Mouse (Mus musculus): ENCODE data around the gene Slc26a1.
"Not testable (repeated sequence)": the region's sequence is repeated elsewhere in the genome, so short reads cannot be mapped to it uniquely, and the experiment has no call there.

Gene Slc26a1

DNA sequence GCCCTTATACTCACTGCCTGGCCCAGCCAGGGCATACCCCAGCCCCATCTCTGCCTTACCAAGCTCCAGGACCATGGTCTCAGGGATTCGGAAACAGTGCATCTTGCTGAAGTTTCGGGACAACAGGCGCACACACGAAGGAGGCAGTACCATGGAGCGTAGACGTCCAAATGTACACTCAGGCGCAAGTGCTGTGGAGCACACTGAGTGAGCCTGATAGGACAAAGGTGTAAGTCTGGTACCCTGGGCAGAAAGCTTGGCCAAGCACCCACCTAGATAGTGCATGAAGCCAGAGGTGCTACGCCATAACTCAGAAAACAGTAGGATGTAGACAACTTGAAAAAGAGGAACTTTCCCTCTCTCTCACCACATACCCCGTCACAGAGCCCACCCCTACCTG lies 20.0 kb downstream of the Slc26a1 start:
- DNase-seq = no peak

DNA sequence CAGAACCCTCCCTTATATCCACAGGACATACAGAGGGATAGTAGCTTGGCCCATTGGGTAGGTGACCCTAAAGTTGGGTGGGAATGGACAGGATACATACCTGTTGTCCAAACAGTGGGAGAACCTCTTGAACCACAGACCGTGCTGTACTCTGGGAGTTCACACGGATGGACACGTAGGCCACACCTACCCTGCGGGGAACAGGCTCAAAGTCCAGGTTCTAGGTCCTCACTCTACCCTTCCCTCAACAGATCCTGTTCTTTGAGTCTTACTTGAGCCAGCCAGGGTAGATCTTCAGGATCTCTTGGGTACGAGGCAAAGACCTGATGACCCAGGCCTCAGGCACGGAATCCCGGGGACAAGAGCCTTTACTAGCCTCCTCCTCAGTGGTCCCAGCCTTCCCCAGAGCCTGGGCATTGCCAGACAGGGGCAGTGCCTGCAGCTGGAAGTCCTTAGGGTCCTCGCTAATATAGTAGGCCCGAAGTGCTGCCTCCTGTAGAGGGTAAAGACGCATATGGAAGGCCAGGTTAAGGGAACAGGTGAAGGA lies 20.9 kb downstream of the Slc26a1 start:
- no peak for DNase-seq

DNA sequence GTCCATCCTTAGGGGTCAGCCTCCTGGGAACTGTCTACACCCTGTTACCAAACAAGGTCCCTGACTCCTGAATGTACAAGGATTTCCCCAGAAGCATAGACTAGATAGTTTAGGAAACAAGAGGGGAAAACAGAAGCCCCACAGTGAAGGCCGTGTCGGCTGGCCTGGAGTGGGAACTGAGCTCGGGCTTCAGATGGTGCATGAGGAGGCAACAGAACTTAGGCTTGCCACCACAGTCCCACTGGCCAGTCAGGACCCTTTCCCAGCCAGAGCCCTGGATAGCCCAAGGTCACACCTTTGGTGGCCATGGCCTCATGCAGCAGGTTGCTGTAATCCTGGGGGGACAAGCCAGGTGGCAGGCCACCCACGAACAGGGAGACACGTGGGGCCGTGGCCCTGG lies 22.0 kb downstream of the Slc26a1 start:
- no peak for DNase-seq

DNA sequence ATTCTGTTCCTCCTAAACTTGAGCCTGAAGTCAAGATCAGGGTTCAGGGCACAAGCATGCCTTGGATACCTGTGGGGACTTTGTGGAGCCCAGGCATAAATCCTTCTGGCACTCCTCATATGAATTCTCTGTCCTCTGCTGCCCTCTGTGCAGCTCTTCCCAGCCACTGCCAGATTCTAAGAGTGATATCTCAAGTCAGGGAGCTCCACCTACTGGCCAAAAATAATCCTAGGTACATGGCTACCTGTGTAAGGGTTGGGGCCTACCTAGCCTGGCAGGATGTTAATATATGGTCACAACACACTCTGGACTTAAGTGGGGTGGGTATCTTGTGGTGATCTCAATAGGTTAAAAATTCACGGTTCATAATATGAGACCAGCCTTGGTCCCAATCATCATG lies 23.5 kb downstream of the Slc26a1 start:
- DNase-seq = peak; percentile 81

DNA sequence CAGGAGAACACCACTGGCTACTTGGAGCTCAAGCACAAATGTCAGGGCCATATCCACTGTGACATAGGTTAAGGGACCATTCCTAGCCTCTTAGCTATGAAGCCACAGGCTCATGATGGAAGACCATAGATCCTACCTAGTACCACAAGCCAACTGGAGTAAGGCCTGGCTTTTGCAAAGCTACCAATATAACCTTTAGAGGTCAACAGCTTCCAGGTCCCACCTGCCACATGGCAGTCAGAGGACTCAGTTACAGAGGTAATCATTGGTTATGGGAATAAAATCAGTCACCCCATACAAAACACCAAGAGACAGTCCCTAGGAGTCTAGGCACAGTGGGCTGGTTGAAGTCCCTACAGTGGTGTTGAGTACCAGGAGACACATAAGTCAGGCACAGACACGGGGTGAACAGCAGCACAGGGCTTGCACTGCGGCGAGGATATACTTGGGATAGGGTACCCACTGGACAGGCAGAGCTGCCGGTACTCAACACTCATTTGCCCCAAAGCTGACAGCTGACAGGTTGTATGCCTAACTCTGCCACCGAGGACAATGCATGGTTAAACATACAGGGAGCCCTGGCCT lies 24.1 kb downstream of the Slc26a1 start:
- no peak for DNase-seq

DNA sequence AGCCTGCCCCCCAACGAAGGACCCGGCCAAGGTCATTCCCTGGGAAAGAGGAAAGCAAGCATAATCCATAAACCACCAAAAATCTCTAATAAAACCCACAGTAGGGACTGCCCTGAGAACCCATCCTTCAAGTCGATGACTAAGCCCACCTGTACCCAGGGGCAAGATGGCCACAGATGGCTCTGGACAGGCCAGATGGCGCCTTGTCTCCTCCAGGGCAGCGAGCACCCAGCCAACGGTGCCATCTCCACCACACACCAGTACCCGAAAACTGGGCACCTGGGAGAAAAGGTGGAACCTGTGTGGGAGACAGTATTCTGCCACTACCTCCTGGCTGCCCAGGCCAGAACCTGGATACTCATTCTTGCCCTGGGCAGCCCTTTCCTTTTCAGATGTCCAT lies 25.0 kb downstream of the Slc26a1 start:
- no peak for DNase-seq

DNA sequence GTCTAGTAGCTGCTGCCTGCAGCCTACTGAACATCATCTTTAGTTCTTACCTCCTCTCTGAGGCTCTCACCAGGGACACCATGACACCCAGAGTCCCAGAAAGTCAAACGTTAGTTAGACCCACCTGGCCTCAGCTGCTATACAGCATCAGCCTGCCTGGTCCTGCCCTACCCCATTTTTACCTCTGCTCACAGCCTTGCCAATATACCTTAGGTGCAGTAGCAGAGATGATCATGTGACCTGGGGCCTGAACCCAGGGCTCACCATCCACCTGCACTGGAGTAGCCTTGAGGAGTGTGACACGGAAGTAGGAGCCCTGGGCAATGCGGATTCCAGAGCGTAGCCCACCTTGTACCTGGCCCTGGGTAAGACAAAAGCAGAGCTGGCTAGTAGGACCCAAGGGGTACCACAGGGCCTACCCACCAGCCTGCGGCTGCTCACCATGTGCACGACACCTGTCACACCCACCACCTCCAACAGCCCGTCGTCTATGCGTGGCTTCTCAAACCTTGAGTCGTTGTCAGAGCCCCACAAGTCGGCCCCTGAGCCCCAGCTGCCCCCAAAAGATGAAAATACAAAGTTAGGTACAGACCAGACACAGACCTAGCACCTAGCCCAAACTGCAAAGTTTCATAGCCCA lies 26.3 kb downstream of the Slc26a1 start:
- DNase-seq = no peak

DNA sequence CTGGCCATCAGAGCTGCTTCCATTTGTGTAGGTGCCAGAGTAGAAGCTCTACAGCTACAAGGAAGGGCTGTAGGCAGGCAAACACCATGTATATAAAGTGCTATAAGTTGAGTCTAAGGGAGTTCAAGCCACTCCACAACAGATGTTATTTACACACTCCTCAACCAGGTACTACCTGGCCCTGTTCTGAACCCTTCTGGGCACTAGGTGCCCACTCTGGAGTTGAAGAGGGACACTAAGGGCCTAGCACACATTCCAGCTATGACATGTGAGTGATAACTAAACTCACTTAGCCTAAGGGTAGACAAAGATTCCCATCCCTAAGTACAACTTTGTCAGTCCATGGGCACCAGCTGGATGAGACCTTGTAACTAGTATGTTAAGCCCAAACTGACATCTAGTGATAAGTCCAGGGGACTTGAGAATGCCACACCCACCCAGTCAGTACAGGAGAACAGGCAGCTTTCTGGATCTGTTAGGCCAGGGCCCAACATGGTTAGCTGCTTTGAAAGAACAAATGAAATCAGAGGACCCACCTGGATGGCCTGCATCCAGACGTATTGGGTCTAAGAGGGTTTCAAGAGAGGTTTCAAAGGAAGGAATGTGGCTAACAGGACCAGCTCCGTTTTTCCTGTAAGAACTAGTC lies 27.4 kb downstream of the Slc26a1 start:
- no peak for DNase-seq

DNA sequence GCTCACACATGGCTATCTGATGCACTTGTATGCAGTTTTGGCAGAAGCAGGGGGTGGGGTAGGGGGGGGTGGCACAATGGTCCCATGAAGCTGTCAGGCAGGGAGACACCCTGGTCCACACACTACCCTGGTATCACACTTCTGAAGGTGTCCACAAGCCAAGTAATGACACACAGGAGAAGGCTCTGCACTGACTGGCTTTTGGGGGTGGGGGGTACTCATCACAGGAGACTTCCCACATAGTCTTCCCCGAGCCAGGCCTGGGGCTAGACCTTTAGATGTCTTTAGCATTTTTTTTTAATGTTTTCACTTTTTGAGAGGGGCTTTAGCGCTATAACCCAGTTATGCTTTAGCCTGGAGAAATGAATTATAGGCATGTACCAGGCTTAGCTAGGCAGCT lies 28.1 kb downstream of the Slc26a1 start:
- no peak for DNase-seq

DNA sequence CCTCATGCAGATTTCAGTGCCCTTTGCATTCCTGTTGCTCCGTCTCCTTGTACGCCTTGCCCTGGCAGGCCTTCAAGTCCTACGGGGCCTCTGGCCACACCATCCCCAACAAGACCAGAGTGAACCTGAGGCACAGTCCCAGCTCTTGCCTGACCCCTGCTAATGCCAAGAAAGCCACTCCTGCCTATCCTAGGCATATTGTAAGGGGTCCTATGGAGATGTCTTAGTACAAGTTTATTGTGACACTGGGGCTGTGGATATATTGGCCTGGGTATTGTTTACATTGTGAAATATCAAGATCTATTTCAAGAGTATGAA lies 29.1 kb downstream of the Slc26a1 start:
- DNase-seq = peak; percentile 37

DNA sequence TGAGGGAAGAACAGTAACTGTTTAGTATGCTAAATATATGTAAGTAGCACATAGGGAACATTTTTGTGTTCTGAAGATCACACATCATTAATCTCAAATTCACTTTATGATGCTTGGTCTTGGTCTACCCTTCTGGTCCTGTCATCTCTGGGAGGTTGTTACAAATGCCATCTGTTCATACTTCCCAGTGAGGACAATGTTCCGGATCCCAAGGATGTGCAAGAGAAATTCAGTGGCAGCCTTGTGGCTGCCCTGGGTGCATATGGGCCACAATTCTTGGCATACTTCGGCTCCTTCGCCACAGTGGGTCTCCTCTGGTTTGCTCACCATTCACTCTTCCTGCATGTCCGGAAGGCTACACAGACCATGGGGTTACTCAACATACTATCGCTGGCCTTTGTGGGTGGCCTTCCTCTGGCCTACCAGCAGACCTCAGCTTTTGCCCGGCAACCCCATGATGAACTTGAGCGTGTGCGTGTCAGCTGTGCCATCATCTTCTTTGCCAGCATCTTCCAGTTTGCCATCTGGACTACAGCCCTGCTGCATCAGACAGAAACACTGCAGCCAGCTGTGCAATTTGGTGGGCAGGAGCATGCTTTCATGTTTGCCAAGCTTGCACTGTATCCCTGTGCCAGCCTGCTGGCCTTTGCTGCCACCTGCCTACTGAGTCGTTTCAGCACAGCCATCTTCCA lies 29.6 kb downstream of the Slc26a1 start:
- DNase-seq = no peak

DNA sequence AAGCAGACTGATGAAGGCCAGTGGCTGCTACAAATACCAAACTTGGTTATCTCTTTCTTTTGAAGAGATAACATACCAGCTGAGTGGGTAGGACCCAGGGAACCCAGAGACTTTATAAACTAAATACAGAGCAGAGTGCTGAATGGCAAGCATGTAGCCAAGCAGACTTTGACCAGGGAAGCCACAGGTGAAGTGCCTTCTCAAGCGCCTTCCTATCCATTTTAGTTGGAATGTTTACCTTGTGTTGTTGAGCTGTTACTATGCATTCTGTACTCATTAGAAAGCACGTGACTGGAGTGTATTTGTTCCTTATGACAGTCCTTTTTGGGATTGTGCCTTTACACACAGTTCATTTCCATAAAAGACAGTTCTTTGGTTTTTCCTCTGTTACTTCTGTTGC lies 31.7 kb downstream of the Slc26a1 start:
- no peak for DNase-seq

DNA sequence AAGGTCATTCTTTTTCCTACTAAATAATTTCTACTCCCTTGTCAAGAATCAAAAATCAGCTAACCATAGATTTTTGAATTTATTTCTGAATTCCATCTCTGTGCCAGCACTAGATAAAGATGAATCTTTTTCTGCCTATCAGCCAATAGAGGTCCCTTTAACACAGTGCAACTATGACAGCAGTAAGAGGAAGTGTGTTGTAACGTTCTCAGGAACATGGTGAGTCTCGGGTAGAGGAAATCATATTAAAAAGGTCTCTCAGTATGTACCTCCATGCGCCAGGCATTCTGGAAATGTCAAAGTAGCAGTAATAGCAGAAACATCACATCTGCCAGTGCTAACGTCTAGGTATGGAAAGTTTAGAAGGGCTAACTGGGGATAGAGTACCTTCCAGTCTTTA lies 39.2 kb downstream of the Slc26a1 start:
- no peak for DNase-seq

DNA sequence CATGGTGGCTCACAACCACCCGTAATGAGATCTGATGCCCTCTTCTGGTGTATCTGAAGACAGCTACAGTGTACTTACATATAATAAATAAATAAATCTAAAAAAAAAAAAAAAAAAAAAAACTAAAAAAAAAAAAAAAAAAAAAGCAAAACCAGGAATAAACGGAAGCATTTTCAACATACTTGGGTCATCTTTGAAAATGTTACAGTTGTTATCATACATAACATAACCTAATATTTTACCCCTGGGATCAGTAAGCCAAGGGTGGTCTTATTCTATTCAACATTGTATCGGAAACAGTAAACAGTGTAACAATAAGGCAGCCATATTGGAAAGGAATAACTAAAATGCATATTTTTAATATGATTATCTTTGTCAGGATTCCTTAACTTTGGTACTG lies 41.3 kb downstream of the Slc26a1 start:
- DNase-seq = not testable (repeated sequence)

DNA sequence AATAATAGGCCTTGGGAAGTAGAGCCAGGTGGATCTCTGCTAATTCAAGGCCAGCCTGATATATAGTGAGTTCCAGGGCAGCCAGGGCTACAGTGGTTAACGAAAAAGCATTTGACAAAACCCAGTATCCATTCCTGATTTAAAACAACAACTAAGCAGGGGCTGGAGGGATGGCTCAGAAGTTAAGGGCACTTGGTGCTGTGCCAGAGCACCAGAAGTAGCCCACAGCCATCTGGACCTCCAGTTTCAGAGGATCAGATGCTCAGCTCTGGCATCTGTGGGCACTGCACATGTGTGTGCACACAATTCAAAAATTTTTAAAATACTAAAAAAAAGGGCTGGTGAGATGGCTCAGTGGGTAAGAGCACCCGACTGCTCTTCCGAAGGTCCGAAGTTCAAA lies 41.7 kb downstream of the Slc26a1 start:
- no peak for DNase-seq

DNA sequence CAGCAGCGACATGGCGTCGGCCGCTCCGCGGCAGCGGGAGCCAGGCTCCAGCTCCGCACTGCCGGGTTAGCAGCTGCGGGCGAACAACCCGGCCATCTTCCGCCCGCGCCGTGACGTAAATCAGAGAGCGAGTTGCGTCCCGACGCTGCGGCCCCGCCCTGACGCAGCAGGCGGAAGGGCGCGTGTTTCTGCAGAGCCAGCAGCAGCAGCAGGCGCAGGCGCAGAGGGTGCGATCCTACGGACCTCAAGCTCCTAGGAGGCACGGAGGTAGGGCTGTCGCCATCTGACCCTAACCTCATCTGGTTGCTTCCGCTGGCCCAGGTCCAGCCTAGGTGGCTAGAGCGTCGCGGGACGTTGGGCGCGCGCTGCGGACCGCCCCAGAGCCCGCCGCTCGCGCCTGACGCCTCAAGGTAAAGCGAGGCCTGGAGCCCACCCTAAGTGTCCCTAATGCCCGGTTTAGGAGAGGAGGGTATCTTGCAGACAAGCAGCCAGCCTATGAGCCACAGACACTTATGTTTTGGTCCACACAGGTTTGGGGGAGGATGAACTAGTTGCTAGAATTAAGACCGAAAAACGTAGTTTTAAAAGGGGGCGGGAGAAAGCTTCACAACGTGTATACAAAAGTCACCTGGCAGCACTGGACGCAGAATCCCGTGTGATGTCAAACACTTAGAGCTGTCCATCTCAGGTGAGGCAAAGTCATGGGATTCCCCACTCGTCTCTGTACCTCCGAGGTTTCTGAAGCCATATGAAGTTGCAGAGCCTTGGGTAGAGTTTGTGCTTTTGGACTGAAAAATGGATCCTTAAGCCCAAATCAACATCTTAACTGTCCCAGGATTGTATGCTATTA lies 45.5 kb downstream of the Slc26a1 start, which contains the start of the genes Gak and Tmem175:
Gene Gak, minus strand, starts transcription at position 122 of the 850 bp plus-strand sequence.
Gene Tmem175, plus strand, starts transcription at position 137 of the 850 bp plus-strand sequence.
- peak; percentile 96 for DNase-seq

DNA sequence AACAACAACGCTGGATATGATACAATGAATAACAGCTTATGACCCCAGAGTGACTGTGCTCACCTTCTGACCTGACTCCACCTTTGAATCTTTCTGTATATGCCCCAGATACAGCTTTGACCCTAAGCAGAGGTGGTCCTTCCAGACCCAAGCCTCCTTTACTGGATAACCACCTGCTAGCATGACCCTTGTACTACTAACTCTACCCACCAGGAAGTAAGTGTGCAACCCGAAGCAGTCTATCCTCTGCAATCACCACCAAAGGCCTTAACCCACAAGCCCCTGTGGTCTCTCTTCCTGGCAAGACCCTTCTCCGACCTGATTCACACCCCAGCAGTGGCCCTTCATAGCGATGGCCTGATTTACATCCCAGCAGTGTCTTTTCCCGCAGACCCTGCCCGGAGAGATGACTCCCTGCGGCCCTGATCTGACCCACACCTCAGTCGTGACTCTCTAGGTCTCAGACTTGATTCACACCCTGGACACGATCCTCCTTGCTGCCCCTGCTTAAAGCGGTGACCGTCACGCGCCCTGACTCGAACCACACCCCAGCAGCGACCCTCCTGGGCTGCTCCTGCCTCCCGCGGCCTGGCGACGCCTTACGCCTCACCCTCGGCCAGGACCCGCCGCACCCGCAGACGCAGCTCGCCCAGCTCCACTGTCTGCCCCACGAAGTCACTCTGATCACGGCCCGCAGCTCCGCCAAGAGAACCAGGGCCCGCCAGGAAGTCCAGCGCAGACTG lies 46.3 kb downstream of the Slc26a1 start:
- DNase-seq = no peak

DNA sequence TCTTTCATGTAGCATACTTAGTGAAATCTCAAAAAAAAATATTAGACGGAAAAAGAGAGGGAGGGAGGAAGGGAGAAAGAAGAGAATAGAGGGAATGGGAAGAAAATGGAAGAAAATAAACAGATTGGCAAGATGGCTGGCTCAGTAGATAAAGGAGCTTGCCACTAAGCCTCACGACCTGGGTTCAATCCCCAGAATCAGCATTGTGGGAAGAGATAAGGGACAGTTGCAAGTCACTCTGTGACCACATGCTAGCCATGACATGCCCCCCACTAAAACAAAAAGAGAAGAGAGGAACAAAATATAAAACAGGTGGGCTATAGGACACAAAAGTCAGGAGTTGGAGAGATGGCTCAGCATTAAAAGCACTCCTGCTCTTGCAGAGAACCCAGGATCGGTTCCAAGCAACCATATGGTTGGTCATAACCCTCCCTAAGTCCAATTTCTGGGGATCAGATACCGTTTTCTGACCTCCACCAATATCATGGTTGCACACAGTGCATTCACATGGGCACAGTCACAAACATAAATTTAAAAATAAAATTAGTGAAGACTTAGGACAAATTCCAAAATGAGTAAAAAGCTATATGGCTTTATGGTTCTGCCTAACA lies 49.2 kb downstream of the Slc26a1 start:
- DNase-seq = no peak

DNA sequence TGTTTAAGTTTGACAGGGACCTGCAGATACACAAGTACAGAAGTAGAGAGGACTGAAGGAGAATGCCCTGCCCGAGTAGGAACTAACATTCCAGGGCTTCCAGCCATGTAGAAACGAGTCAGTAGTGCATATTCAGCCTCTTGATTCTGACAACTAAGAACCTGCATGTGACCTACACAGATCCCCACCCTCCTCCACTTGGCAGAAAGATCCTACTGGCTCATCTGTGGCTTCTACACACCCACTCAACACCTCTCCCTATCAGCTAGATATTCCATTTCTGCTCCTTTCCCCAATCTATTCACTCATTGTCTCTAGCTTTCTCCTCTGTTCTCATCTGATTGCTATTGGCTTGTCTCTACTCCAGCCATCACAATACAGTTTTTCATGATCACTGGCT lies 53.5 kb downstream of the Slc26a1 start:
- DNase-seq = no peak

Data from kidney, postnatal 14 days (tissue).